Mouse (Mus musculus) G1E (cell line): ENCODE measurements around the gene Add1. TPM values are rescaled to one million over a fixed set of nuclear protein-coding genes. Genes with fewer than 3 reads are reported as not detected.
"Not testable (repeated sequence)": the region's sequence is repeated elsewhere in the genome, so short reads cannot be mapped to it uniquely, and the experiment has no call there.

Source experiments
- ATAC-seq: 2 replicates; pipeline ENCODE4 v1.8.0; 2016; ENCODE audit warnings: mild to moderate bottlenecking; ENCODE audit not compliant: insufficient number of reproducible peaks, poor library complexity, low FRiP score, severe bottlenecking; ENCODE audit errors: extremely low read depth
- DNase-seq: peaks from one replicate; pipeline ENCODE4 v3.0.0; 2012; ENCODE audit warnings: low spot score
- H3K27me3 ChIP-seq: 2 replicates; pipeline ENCODE4 v1.6.1; 2012; ENCODE audit warnings: mild to moderate bottlenecking, low read length, inconsistent platforms; ENCODE audit not compliant: insufficient read depth
- H3K36me3 ChIP-seq: replicated peaks from 2 replicates; pipeline ENCODE3; 2012; ENCODE audit warnings: mild to moderate bottlenecking, inconsistent platforms
- H3K4me1 ChIP-seq: 2 replicates; pipeline ENCODE4 v1.6.1; 2012; ENCODE audit warnings: low read depth, low read length, inconsistent platforms, mixed read lengths; ENCODE audit not compliant: insufficient read depth
- H3K4me3 ChIP-seq: 2 replicates; pipeline ENCODE4 v1.5.1; 2012; ENCODE audit warnings: low read depth, mild to moderate bottlenecking, inconsistent platforms, low read length, moderate library complexity, mixed read lengths
- H3K9me3 ChIP-seq: replicated peaks from 2 replicates; pipeline ENCODE4 v1.6.1; 2012; ENCODE audit warnings: inconsistent platforms
- CTCF ChIP-seq: IDR thresholded peaks from 2 replicates; pipeline ENCODE4 v1.5.1; 2012; ENCODE audit warnings: low read depth, low read length, inconsistent platforms, mixed read lengths
- GATA1 ChIP-seq: IDR thresholded peaks from 2 replicates; pipeline ENCODE4 v1.6.1; 2012; ENCODE audit warnings: borderline replicate concordance, low read length, inconsistent platforms, mixed read lengths
- GATA2 ChIP-seq: IDR thresholded peaks from 2 replicates; pipeline ENCODE4 v1.6.1; 2012; ENCODE audit warnings: low read depth, low read length, inconsistent platforms, borderline replicate concordance
- POLR2AphosphoS5 ChIP-seq: IDR thresholded peaks from 2 replicates; pipeline ENCODE4 v1.6.1; 2012; ENCODE audit warnings: low read depth, low read length, inconsistent platforms; ENCODE audit not compliant: insufficient replicate concordance
- TAL1 ChIP-seq: conservative IDR thresholded peaks from 2 replicates; pipeline ENCODE4 v1.6.1; 2012; ENCODE audit warnings: low read depth, low read length, inconsistent platforms, mixed read lengths
- polyA plus RNA-seq: library from polyadenylated mRNA; stranded (reverse); fragments of >175 nt; gene quantifications from 2 replicates; pipeline ENCODE4 v1.2.3, GENCODE M21; 2012
- total RNA-seq, 2 experiments: library from RNA; stranded (forward) in 1 of 2; stranded (reverse) in 1 of 2; fragments of 200-1000 nt in 1 of 2; fragments of >200 nt in 1 of 2; fragmentation: Nextera tagmentation in 1 of 2; gene quantifications; 2 replicates each; pipeline ENCODE4 v1.2.3; 2014 to 2017

The Add1 gene
- total and polyA plus RNA-seq, 3 experiments = 103 to 257 (median 158) TPM

GRCm38 (mm10) chr5:34582314-34582675, 8.8 kb downstream of the Add1 start:
- no peaks in the 10 kb centered on the region for H3K9me3 ChIP-seq
- TF ChIP-seq GATA2 (no peak), TAL1 (no peak), POLR2AphosphoS5 (no peak), GATA1 (no peak), CTCF (no peak)
- ATAC-seq = no peak
- H3K4me3 ChIP-seq = peak overlapping the region; percentile 51; the same call in 1 of the 2 replicates
- peaks cover 30% of the 10 kb centered on the region for H3K36me3 ChIP-seq
- no peaks in the 10 kb centered on the region for H3K27me3 ChIP-seq
- H3K4me1 ChIP-seq = peaks cover 51% of the 10 kb centered on the region
- no peak for DNase-seq

- no peak for ATAC-seq
- no peaks in the 10 kb centered on the region for H3K27me3 ChIP-seq
- TF ChIP-seq POLR2AphosphoS5 (no peak), GATA1 (no peak), CTCF (no peak), GATA2 (no peak), TAL1 (no peak)
- H3K4me3 ChIP-seq = no peak overlapping the region
- H3K36me3 ChIP-seq = peaks cover 32% of the 10 kb centered on the region
- H3K4me1 ChIP-seq = peaks cover 38% of the 10 kb centered on the region
- no peaks in the 10 kb centered on the region for H3K9me3 ChIP-seq
- no peak for DNase-seq
Observed at GRCm38 (mm10) chr5:34585216-34585615, 11.8 kb downstream of the Add1 start.

GRCm38 (mm10) chr5:34587881-34588280, 14.4 kb downstream of the Add1 start:
- Histone ChIP-seq H3K27me3 (no peaks in the 10 kb centered on the region), H3K36me3 (peaks cover 40% of the 10 kb centered on the region), H3K4me1 (peaks cover 22% of the 10 kb centered on the region), H3K9me3 (no peaks in the 10 kb centered on the region), H3K4me3 (no peak overlapping the region)
- TF ChIP-seq TAL1 (no peak), CTCF (no peak), GATA1 (no peak), GATA2 (no peak), POLR2AphosphoS5 (no peak)
- no peak for ATAC-seq
- no peak for DNase-seq

GRCm38 (mm10) chr5:34590059-34590458, 16.6 kb downstream of the Add1 start:
- ATAC-seq (no peak), DNase-seq (no peak)

GRCm38 (mm10) chr5:34590702-34591101, 17.2 kb downstream of the Add1 start:
- Histone ChIP-seq H3K4me3 (no peak overlapping the region), H3K9me3 (no peaks in the 10 kb centered on the region), H3K36me3 (peaks cover 38% of the 10 kb centered on the region), H3K27me3 (no peaks in the 10 kb centered on the region), H3K4me1 (peaks cover 9% of the 10 kb centered on the region)
- DNase-seq (no peak), ATAC-seq (no peak)
- no peak for TF ChIP-seq POLR2AphosphoS5
- no peak for TF ChIP-seq GATA1
- TF ChIP-seq CTCF = no peak
- no peak for TF ChIP-seq TAL1
- TF ChIP-seq GATA2 = no peak

More at GRCm38 (mm10) chr5:34590059-34590458, 16.6 kb downstream of the Add1 start:
- H3K27me3 ChIP-seq = no peaks in the 10 kb centered on the region
- no peak overlapping the region for H3K4me3 ChIP-seq
- TF ChIP-seq CTCF (no peak), TAL1 (no peak)
- H3K36me3 ChIP-seq = peaks cover 41% of the 10 kb centered on the region
- H3K4me1 ChIP-seq = peaks cover 9% of the 10 kb centered on the region
- H3K9me3 ChIP-seq = no peaks in the 10 kb centered on the region

- peaks cover 9% of the 10 kb centered on the region for H3K4me1 ChIP-seq
- H3K36me3 ChIP-seq = peaks cover 33% of the 10 kb centered on the region
- no peak for DNase-seq
- no peaks in the 10 kb centered on the region for H3K27me3 ChIP-seq
- no peaks in the 10 kb centered on the region for H3K9me3 ChIP-seq
- no peak overlapping the region for H3K4me3 ChIP-seq
- TF ChIP-seq CTCF (no peak), TAL1 (no peak), POLR2AphosphoS5 (no peak), GATA2 (no peak), GATA1 (no peak)
- no peak for ATAC-seq
Observed at GRCm38 (mm10) chr5:34591388-34592004, 18.0 kb downstream of the Add1 start.

- ATAC-seq, H3K4me3 ChIP-seq: not testable (repeated sequence)
- peaks cover 36% of the 10 kb centered on the region for H3K36me3 ChIP-seq
Observed at GRCm38 (mm10) chr5:34592224-34592623, 18.8 kb downstream of the Add1 start.

More at GRCm38 (mm10) chr5:34592224-34592623, 18.8 kb downstream of the Add1 start:
- peaks cover 11% of the 10 kb centered on the region for H3K4me1 ChIP-seq
- DNase-seq, H3K9me3 ChIP-seq, H3K27me3 ChIP-seq: not testable (repeated sequence)
